Mouse (Mus musculus): ENCODE results near the gene Pnkd. TPM values are rescaled to one million over a fixed set of nuclear protein-coding genes. Genes with fewer than 3 reads are reported as not detected.

Pnkd gene
- total and polyA plus RNA-seq, 3 experiments, result 52.5 to 64.2 TPM; not detected in 1

GRCm38 (mm10) chr1:74394858-74395257 lies 110.1 kb downstream of the Pnkd start:
- no peaks in the 10 kb centered on the region for H3K9me3 ChIP-seq (replicated peaks; ENCODE audit: insufficient read depth, low read length)
- H3K36me3 ChIP-seq (ENCODE audit: control insufficient read depth in 1 of 2, insufficient read depth in 2 of 2, low read length in 2 of 2), result peaks cover 0 to 3% of the 10 kb centered on the region in 2 experiments; a peak in 2 of 4 replicates
- H3K9ac ChIP-seq (ENCODE audit: control insufficient read depth, low read depth, low read length, poor library complexity, severe bottlenecking), result no peak overlapping the region
- no peak for DNase-seq (ENCODE audit: low read depth, low spot score)
- no peak for TF ChIP-seq CHD1 (IDR thresholded peaks at IDR 0.05; ENCODE audit: low read depth, low read length)
- TF ChIP-seq ZC3H11A (IDR thresholded peaks at IDR 0.05; ENCODE audit: low read depth, low read length), result no peak
- no peak for TF ChIP-seq JUND (IDR thresholded peaks at IDR 0.05; ENCODE audit: low read depth, low read length)
- no peak for TF ChIP-seq ZKSCAN1 (IDR thresholded peaks at IDR 0.05; ENCODE audit: low read depth, low read length)
- no peak for TF ChIP-seq ZMIZ1 (IDR thresholded peaks at IDR 0.05; ENCODE audit: low read depth, low read length)
- no peak for TF ChIP-seq POLR2A (IDR thresholded peaks at IDR 0.05; ENCODE audit: control insufficient read depth in 1 of 2, insufficient read depth in 1 of 2, low read depth in 1 of 2, low read length in 2 of 2, poor library complexity in 1 of 2)
- TF ChIP-seq USF2 (IDR thresholded peaks at IDR 0.05; ENCODE audit: borderline replicate concordance in 1 of 2, insufficient read depth in 1 of 2, low read depth in 1 of 2, low read length in 2 of 2), result no peak
- TF ChIP-seq SIN3A (IDR thresholded peaks at IDR 0.05; ENCODE audit: low read length), result no peak
- no peak for TF ChIP-seq MYB (IDR thresholded peaks at IDR 0.05; ENCODE audit: low read depth, low read length)
- no peak overlapping the region for H3K27ac ChIP-seq (ENCODE audit: control insufficient read depth, low read depth, low read length)
- H3K4me1 ChIP-seq (ENCODE audit: control insufficient read depth in 1 of 2, insufficient read depth in 2 of 2, low read length in 2 of 2), result peaks cover 0 to 4% of the 10 kb centered on the region in 2 experiments; a peak in 1 of 4 replicates
- H3K27me3 ChIP-seq (ENCODE audit: control insufficient read depth in 1 of 2, insufficient read depth in 2 of 2, low read length in 2 of 2), result no peaks in the 10 kb centered on the region
- H3K79me2 ChIP-seq (ENCODE audit: control insufficient read depth, insufficient read depth, low read length, poor library complexity), result peaks cover 14% of the 10 kb centered on the region
- H3K4me3 ChIP-seq (ENCODE audit: control insufficient read depth in 1 of 2, insufficient read depth in 1 of 2, low read depth in 2 of 2, low read length in 2 of 2), result no peak overlapping the region

DNA sequence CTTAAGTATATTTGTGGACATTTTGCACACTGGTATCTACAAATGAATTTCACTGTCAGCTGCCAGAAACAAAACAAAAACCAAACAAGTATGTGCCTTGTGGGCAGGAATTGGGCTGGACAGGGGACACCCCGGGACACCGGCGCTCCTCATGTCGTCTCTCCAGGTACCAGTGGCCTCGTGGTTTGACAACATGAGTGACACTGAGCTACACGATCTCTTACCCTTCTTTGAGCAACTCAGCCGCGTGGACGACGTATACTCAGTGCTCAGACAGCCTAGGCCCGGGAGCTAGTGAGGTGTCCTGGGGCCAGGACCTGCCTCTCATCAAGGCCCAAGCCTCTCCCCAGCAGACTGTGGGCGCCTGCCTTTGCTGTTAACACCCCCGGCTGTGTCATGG lies 110.6 kb downstream of the Pnkd start:
- no peak for DNase-seq (ENCODE audit: low read depth, low spot score)
- no peaks in the 10 kb centered on the region for H3K27me3 ChIP-seq (ENCODE audit: control insufficient read depth in 1 of 2, insufficient read depth in 2 of 2, low read length in 2 of 2)
- no peak overlapping the region for H3K4me3 ChIP-seq (ENCODE audit: control insufficient read depth in 1 of 2, insufficient read depth in 1 of 2, low read depth in 2 of 2, low read length in 2 of 2)
- H3K9ac ChIP-seq (ENCODE audit: control insufficient read depth, low read depth, low read length, poor library complexity, severe bottlenecking), result no peak overlapping the region
- peaks cover 14% of the 10 kb centered on the region for H3K79me2 ChIP-seq (ENCODE audit: control insufficient read depth, insufficient read depth, low read length, poor library complexity)
- no peak overlapping the region for H3K27ac ChIP-seq (ENCODE audit: control insufficient read depth, low read depth, low read length)
- H3K9me3 ChIP-seq (replicated peaks; ENCODE audit: insufficient read depth, low read length), result no peaks in the 10 kb centered on the region
- TF ChIP-seq BHLHE40 (IDR thresholded peaks at IDR 0.05; ENCODE audit: borderline replicate concordance, low read depth, low read length) (no peak), JUND (IDR thresholded peaks at IDR 0.05; ENCODE audit: low read depth, low read length) (no peak), RAD21 (IDR thresholded peaks at IDR 0.05; ENCODE audit: low read depth, low read length) (no peak), CHD2 (IDR thresholded peaks at IDR 0.05; ENCODE audit: low read length) (no peak), TCF12 (IDR thresholded peaks at IDR 0.05; ENCODE audit: low read depth, low read length) (no peak), USF1 (IDR thresholded peaks at IDR 0.05; ENCODE audit: low read depth, low read length) (no peak), ZMIZ1 (IDR thresholded peaks at IDR 0.05; ENCODE audit: low read depth, low read length) (no peak), POLR2AphosphoS2 (IDR thresholded peaks at IDR 0.05; ENCODE audit: low read length) (no peak), ZC3H11A (IDR thresholded peaks at IDR 0.05; ENCODE audit: low read depth, low read length) (no peak), UBTF (IDR thresholded peaks at IDR 0.05; ENCODE audit: borderline replicate concordance, insufficient read depth, low read depth, low read length) (no peak), RCOR1 (IDR thresholded peaks at IDR 0.05; ENCODE audit: low read depth, low read length) (no peak), MAFK (IDR thresholded peaks at IDR 0.05; ENCODE audit: borderline replicate concordance, low read depth, low read length) (no peak), MYC (IDR thresholded peaks at IDR 0.05; ENCODE audit: low read depth, low read length) (no peak), POLR2AphosphoS5 (IDR thresholded peaks at IDR 0.05; ENCODE audit: borderline replicate concordance, low read depth, low read length) (no peak), ELF1 (IDR thresholded peaks at IDR 0.05; ENCODE audit: low read depth, low read length) (no peak), HCFC1 (IDR thresholded peaks at IDR 0.05; ENCODE audit: low read depth, low read length) (no peak)
- peaks cover 0 to 4% of the 10 kb centered on the region in 2 experiments; a peak in 2 of 4 replicates for H3K36me3 ChIP-seq (ENCODE audit: control insufficient read depth in 1 of 2, insufficient read depth in 2 of 2, low read length in 2 of 2)
- peaks cover 0 to 4% of the 10 kb centered on the region in 2 experiments; a peak in 1 of 4 replicates for H3K4me1 ChIP-seq (ENCODE audit: control insufficient read depth in 1 of 2, insufficient read depth in 2 of 2, low read length in 2 of 2)

All from MEL (cell line).